Mouse (Mus musculus) bone marrow, adult 2 months (tissue): ENCODE data around the gene Fggy.

Experiments used
- CTCF ChIP-seq: fragments of 200-500 bp; IDR thresholded peaks from 2 replicates; pipeline ENCODE4 v1.5.1; 2011; ENCODE audit warnings: low read length, control low read depth; ENCODE audit not compliant: control insufficient read depth, insufficient read depth
- POLR2A ChIP-seq: fragments of 200-500 bp; IDR thresholded peaks from 2 replicates; pipeline ENCODE4 v1.6.1; 2011; ENCODE audit warnings: low read depth, mild to moderate bottlenecking, control low read depth, low read length, borderline replicate concordance; ENCODE audit not compliant: control insufficient read depth

GRCm38 (mm10) chr4:95920448-95920847 is 363.1 kb downstream of the Fggy start:
- no peak for TF ChIP-seq CTCF
- TF ChIP-seq POLR2A, result no peak
